Comparison of ENCODE assay signal across 24 mouse cellular contexts in the genomic region with DNA sequence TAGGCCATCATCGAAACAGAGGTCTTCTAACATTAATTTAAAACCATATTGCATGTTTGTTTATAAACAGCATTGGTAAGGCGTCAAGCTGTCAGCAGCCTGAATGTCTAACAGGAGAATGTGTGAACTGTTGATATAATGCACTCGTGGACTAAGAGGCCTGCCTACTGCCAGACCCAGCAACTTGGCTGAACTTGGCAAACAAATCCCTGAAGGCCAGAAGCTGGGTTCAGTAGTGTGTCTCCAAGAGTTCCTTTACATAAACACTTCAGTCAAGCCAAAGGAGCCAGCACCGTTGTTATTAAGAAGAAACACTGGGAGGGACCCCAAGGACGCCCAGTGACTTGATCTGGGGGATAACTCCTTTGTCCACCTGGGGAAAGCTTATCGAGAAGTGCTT. TPM values are rescaled to one million over a fixed set of nuclear protein-coding genes. Genes with fewer than 3 reads are reported as not detected.
DNase-seq lines count a peak whose midpoint lies in the region; ATAC-seq and TF ChIP-seq lines count a peak whose summit lies in the region.
"Had no signal": no experiment of that assay in that cellular context is flagged by ENCODE, and none has a peak within 500 bp of the region (broad histone marks: within the 10 kb centered on the region; RNA-seq: fewer than 3 reads in every experiment).

No protein-coding gene starts in this region.

- no peak overlapping the region for H3K9ac ChIP-seq in lung, embryonic 14.5 days
- H3K9ac ChIP-seq: forebrain, embryonic 13.5 days; hindbrain, embryonic 14.5 days; limb, embryonic 15.5 days; liver, embryonic 13.5 days; lung, embryonic 15.5 days had no signal

- peak; percentile 89 for DNase-seq in heart, adult 11 months
- DNase-seq in heart, embryonic 10.5 days (ENCODE audit: low spot score), result no peak
- peak; percentile 39 to 48 for DNase-seq in lung, adult 18-20 months
- DNase-seq in lung, postnatal 14 days, result no peak
- DNase-seq in lung, embryonic 14.5 days, result peak; percentile 7
- no peak for DNase-seq in cerebellum, adult 18-20 months
- DNase-seq in midbrain, embryonic 10.5 days (ENCODE audit: low spot score), result no peak
- DNase-seq: cerebellum, adult 9-10 months; cerebellum, postnatal 36 days; gastrocnemius, postnatal 10 days; kidney, adult 9 months; kidney, postnatal 10 days; layer of hippocampus, adult 9-11 months; liver, embryonic 13.5 days had no signal

- H3K27me3 ChIP-seq in heart, embryonic 10.5 days (ENCODE audit: insufficient read depth, poor library complexity, severe bottlenecking), result no peaks in the 10 kb centered on the region
- H3K27me3 ChIP-seq in lung, embryonic 14.5 days (ENCODE audit: insufficient read depth, low read length), result no peaks in the 10 kb centered on the region
- no peaks in the 10 kb centered on the region for H3K27me3 ChIP-seq in midbrain, embryonic 10.5 days (ENCODE audit: low read depth, poor library complexity, severe bottlenecking)
- H3K27me3 ChIP-seq: forebrain, embryonic 13.5 days; limb, embryonic 15.5 days; liver, embryonic 13.5 days; lung, embryonic 15.5 days; Patski had no signal

- H3K4me3 ChIP-seq in heart, embryonic 10.5 days, result no peak overlapping the region
- H3K4me3 ChIP-seq in lung, embryonic 14.5 days (ENCODE audit: low read depth, low read length), result no peak overlapping the region
- H3K4me3 ChIP-seq in midbrain, embryonic 10.5 days, result no peak overlapping the region
- H3K4me3 ChIP-seq: forebrain, embryonic 13.5 days; heart, adult 2 months; limb, embryonic 10.5 days; limb, embryonic 15.5 days; liver, embryonic 13.5 days; lung, embryonic 15.5 days had no signal

- H3K4me2 ChIP-seq in lung, embryonic 14.5 days, result no peak overlapping the region
- H3K4me2 ChIP-seq: forebrain, embryonic 13.5 days; hindbrain, embryonic 14.5 days; limb, embryonic 15.5 days; liver, embryonic 13.5 days; lung, embryonic 15.5 days; midbrain, embryonic 11.5 days had no signal

- no peaks in the 10 kb centered on the region for H3K9me3 ChIP-seq in heart, embryonic 10.5 days
- H3K9me3 ChIP-seq in lung, embryonic 14.5 days (ENCODE audit: low read depth, low read length), result no peaks in the 10 kb centered on the region
- no peaks in the 10 kb centered on the region for H3K9me3 ChIP-seq in midbrain, embryonic 10.5 days (replicated peaks)
- H3K9me3 ChIP-seq: forebrain, embryonic 13.5 days; limb, embryonic 10.5 days; limb, embryonic 15.5 days; liver, embryonic 13.5 days; lung, embryonic 15.5 days had no signal

- H3K36me3 ChIP-seq in heart, embryonic 10.5 days, result peaks cover 44% of the 10 kb centered on the region
- peaks cover 35% of the 10 kb centered on the region for H3K36me3 ChIP-seq in lung, embryonic 14.5 days (ENCODE audit: insufficient read depth)
- peaks cover 63% of the 10 kb centered on the region for H3K36me3 ChIP-seq in midbrain, embryonic 10.5 days

- no peak for ATAC-seq in lung, embryonic 14.5 days (ENCODE audit: insufficient read depth)
- ATAC-seq: forebrain, embryonic 13.5 days; intestine, postnatal 0 days; midbrain, embryonic 16.5 days; Patski had no signal

- TF ChIP-seq CTCF in lung, embryonic 14.5 days (IDR thresholded peaks at IDR 0.05; ENCODE audit: low read depth), result no peak

- 86% methylated on average over 6 of the region's 6 CpGs for WGBS in heart, embryonic 10.5 days
- 58% methylated on average over 6 of the region's 6 CpGs for WGBS in lung, embryonic 14.5 days
- 89% methylated on average over 6 of the region's 6 CpGs for WGBS in midbrain, embryonic 10.5 days

- H3K4me1 ChIP-seq in heart, embryonic 10.5 days, result no peaks in the 10 kb centered on the region
- H3K4me1 ChIP-seq in lung, embryonic 14.5 days (ENCODE audit: insufficient read depth), result no peaks in the 10 kb centered on the region
- H3K4me1 ChIP-seq in midbrain, embryonic 10.5 days, result no peaks in the 10 kb centered on the region
- H3K4me1 ChIP-seq: forebrain, embryonic 13.5 days; limb, embryonic 10.5 days; limb, embryonic 15.5 days; liver, embryonic 13.5 days; lung, embryonic 15.5 days had no signal

- no peak overlapping the region for H3K27ac ChIP-seq in heart, embryonic 10.5 days
- no peak overlapping the region for H3K27ac ChIP-seq in lung, embryonic 14.5 days (ENCODE audit: low read depth)
- no peak overlapping the region for H3K27ac ChIP-seq in midbrain, embryonic 10.5 days (replicated peaks)
- H3K27ac ChIP-seq: forebrain, embryonic 13.5 days; heart, adult 2 months; hindbrain, embryonic 14.5 days; limb, embryonic 10.5 days; limb, embryonic 15.5 days; liver, embryonic 13.5 days; lung, embryonic 15.5 days had no signal

RNA-seq across cellular contexts. Expression of gene Pphln1, which starts 18.1 kb away (rescaled TPM):
- polyA plus RNA-seq in heart, embryonic 10.5 days (2016; fragmentation: Nextera tagmentation; extraction: Ambion mirVana), result 58.7 and 64.8 TPM in 2 replicates
- polyA plus RNA-seq in lung, embryonic 14.5 days (2014; fragmentation: Nextera tagmentation; extraction: Ambion mirVana), result 39.6 and 43.9 TPM in 2 replicates
- 96.8 and 103 TPM in 2 replicates for polyA plus RNA-seq in midbrain, embryonic 10.5 days (2016; fragmentation: Nextera tagmentation; extraction: Ambion mirVana)

RNA-seq across cellular contexts. Expression of gene Zcrb1, which starts 18.2 kb away (rescaled TPM):
- polyA plus RNA-seq in heart, embryonic 10.5 days (2016; fragmentation: Nextera tagmentation; extraction: Ambion mirVana), result 128 and 145 TPM in 2 replicates
- 115 and 123 TPM in 2 replicates for polyA plus RNA-seq in lung, embryonic 14.5 days (2014; fragmentation: Nextera tagmentation; extraction: Ambion mirVana)
- 156 and 163 TPM in 2 replicates for polyA plus RNA-seq in midbrain, embryonic 10.5 days (2016; fragmentation: Nextera tagmentation; extraction: Ambion mirVana)

Comparison
In these comparisons a context has a peak if more than half of its experiments do, and no peak if none do; other contexts are left out.
1. DNase-seq: peak in heart, adult 11 months (single experiment), lung, adult 18-20 months (2 of 2) and lung, embryonic 14.5 days (single experiment); none in heart, embryonic 10.5 days (single experiment), lung, postnatal 14 days (single experiment), cerebellum, adult 18-20 months (0 of 2) and midbrain, embryonic 10.5 days (single experiment).